Mouse (Mus musculus): ENCODE measurements around the gene H2-DMb2. TPM values are rescaled to one million over a fixed set of nuclear protein-coding genes. Genes with fewer than 3 reads are reported as not detected.

Gene H2-DMb2
- total RNA-seq (2021), result 1.7 TPM in 1 of 2 replicates, not detected in the other
- long read RNA-seq, partial matches to known transcripts, result 0 of 1 reads
- long read RNA-seq, other reads (novel, unspliced or antisense), result 0 of 1 reads

DNA sequence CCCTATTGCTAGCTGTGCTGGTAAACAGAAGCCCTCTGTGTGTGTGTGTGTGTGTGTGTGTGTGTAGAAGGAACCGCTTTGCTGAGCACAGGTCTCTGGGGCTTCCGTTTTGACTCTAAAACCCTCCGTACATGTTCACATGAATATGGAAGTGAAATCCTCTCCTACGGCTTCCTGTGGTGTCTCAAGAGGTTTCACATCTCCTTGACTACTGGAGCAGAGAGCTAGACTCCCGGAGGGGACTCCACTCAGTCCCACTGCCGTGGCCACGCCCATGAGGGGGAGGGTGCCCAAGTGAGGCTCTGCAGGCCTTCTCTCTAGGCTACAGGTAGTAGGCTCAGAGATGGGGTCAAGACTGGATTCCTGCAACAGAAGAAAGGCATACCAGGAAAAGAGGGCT, at the start of gene H2-DMb2:
Gene H2-DMb2, plus strand, starts transcription at position 275 of the 400 bp plus-strand sequence.
- no peak for DNase-seq

- no peak for DNase-seq
Observed at GRCm38 (mm10) chr17:34094283-34095035, 48.6 kb upstream of the H2-DMb2 start.

GRCm38 (mm10) chr17:34096497-34097010, 46.6 kb upstream of the H2-DMb2 start:
- DNase-seq, result no peak

- DNase-seq, result no peak
Observed at GRCm38 (mm10) chr17:34097272-34097671, 45.8 kb upstream of the H2-DMb2 start.

- DNase-seq, result no peak
Observed at GRCm38 (mm10) chr17:34098709-34099479, 44.2 kb upstream of the H2-DMb2 start.

GRCm38 (mm10) chr17:34099531-34099930, 43.6 kb upstream of the H2-DMb2 start:
- no peak for DNase-seq

- DNase-seq, result no peak
Observed at GRCm38 (mm10) chr17:34101185-34101584, 41.9 kb upstream of the H2-DMb2 start.

DNA sequence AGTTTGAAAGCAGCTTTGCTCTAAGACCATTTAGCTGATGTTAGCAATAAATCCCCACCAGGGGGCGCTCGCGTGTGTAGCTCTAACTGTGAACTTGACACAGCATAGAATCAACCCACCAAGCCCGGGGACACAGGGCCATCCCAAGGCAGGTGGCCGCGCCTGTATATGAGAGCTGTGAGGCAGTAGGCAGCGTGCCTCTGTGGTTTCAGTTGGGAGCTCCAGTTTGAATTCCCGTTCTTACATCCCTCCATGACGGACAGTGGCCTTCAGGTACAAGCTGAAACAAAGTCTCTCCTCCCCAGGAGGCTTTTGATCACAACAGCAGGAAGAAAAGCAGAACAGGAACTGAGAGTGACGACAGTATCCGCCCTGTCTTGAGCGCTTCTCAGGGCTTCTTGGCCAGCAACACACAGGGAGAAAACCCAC, 41.5 kb upstream of the H2-DMb2 start:
- DNase-seq, result peak; percentile 95

GRCm38 (mm10) chr17:34102831-34103230, 40.3 kb upstream of the H2-DMb2 start:
- DNase-seq, result no peak

- DNase-seq, result no peak
Observed at GRCm38 (mm10) chr17:34104804-34105203, 38.3 kb upstream of the H2-DMb2 start.

DNA sequence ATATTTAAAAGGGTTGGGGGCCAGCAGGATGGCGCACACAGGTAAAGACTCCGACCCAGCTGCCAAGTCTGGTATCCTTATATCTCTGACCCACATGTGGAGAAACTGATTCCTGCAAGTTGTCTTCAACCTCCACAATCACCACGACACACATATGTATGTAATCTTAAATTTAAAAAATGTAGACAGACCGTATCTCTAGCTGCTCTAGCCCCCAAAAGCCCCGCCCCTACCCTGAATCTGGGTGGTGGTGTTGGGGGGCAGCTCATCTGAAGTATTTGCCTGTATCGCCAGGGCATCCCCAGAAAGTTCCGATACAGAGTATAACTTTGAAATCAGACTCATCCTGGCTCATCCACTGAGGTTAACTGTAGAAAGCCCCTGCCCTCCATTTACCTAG, 36.6 kb upstream of the H2-DMb2 start:
- DNase-seq, result no peak

DNA sequence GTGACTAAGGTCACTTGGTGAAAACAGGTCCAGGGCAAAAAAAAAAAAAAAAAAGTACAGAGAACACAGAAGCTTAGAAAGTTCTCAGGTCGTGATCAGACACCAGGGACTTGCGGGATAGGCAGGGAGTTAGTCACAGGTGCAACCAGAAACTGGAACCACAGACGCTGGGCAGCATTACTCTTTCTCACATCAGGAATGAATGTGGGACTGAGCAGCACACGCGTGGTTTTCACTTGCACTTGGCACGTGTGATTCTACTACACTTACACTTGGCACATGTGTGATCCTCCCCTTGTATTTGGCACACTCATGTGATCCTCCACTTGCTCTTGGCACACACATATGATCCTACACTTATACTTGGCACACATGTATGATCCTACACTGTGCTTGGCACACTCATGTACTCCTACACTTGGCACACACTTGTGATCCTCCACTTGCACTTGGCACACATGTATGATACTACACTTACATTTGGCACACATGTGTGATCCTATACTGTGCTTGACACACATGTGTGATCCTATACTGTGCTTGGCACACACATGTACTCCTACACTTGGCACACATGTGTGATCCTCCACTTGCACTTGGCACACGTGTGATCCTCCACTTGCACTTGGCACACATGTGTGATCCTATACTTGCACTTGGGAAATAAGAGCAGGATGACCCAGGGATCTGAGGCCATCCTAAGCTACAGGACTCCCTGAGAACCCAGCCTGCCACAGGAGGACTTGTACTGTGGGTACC, 35.8 kb upstream of the H2-DMb2 start:
- DNase-seq, result no peak

GRCm38 (mm10) chr17:34108460-34108859, 34.6 kb upstream of the H2-DMb2 start:
- no peak for DNase-seq

DNA sequence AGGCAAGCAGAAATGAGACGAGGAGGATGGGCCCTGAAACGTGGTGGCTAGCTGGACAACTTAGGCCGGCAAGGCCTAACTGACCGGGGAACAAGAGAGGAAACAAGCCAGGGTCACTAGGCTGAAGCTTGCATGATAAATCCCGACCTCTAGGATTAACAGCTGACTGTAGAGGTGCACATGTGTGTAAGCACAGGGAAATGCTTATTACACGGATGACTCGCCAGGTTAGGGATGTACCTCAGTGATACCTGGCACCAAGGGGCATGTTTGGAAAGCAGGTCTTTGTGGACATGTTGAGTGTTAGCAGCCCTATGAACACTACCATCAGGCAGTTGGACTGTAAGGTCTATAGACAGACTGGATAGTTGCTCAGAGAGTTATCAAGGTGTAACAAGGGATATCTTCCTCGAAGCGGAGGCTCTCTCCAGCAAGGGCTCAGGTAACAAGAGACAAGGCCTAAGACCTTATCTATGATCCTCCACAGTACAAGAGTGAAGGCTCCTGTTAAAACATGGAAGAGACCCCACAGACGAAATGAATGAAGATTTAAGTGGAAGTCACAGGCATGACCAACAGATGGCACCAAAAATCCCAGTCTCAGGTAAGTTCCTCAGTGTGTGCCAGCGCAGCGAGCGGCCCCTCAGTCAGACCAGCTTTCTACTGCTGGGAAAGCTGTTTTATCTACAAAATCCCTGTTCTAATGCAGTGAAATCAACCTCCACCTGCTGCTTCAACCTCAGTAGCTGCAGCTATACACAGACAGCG, 33.9 kb upstream of the H2-DMb2 start:
- no peak for DNase-seq

GRCm38 (mm10) chr17:34109806-34110195, 33.3 kb upstream of the H2-DMb2 start:
- no peak for DNase-seq

- DNase-seq, result no peak
Observed at GRCm38 (mm10) chr17:34110309-34110708, 32.8 kb upstream of the H2-DMb2 start.

DNA sequence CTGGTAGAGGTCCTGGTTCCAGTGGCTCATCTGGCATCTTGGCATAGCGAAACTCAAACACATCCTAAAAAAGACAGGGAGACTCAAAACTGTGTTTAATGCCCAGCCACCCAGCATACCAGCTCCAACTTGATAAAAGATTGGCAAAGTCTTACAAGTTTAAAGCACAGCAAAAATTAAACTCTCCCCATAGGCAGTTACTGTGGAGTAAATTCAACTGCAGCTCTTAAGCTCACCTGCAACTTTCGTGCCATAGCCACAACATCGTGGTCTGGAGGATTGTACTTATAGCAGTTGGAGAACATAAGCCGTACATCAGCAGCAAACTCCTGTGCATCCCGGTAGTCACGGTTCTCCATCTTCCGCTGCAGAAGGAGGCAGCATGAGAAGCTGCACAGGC, 29.0 kb upstream of the H2-DMb2 start:
- DNase-seq, result no peak

DNA sequence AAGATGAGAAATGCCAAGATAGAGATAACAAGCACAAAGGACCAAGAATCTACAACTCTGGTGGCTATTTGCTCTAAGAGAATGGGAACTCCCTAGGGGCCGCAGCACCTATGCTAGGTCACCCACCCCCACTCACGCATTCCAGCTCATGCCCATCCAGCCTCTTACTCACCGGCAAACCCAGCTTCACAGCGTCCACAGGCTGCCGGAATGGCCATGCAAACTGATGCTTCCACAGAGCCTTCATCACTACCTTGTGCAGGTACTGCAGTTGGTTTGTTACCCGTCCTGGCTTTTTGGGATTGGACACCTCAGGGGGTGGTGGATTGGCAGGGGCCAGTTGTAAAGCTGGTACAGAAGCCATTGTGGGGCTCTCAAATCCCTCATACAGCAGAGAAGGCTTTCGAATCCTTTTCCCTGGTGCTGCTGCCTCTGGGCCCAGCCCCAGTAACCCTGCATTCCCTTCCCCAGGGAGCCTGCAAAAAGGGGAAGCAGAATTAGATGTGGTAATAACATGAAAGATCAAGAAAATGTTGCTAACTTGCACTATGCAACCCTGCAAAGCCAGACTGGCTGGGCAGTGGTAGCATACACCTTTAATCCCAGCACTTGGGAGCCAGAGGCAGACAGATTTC, 26.3 kb upstream of the H2-DMb2 start:
- no peak for DNase-seq

- DNase-seq, result no peak
Observed at GRCm38 (mm10) chr17:34117421-34118112, 25.5 kb upstream of the H2-DMb2 start.

GRCm38 (mm10) chr17:34118113-34118872, 24.8 kb upstream of the H2-DMb2 start:
- peak; percentile 48 for DNase-seq
